Mouse (Mus musculus) spleen, adult 2 months (tissue): ENCODE measurements around the gene Serbp1. TPM values are rescaled to one million over a fixed set of nuclear protein-coding genes. Genes with fewer than 3 reads are reported as not detected.

Experiments used
- DNase-seq, 2 experiments: peaks; one replicate each; pipeline versions ENCODE4 v3.0.0 to v3.0.0-alpha.2; 2012 to 2021; ENCODE audit warnings: low spot score in 2 of 2, low read depth in 1 of 2
- H3K27ac ChIP-seq: fragments of 200-500 bp; 2 replicates; pipeline ENCODE4 v1.5.1; 2012; ENCODE audit warnings: low read length, inconsistent platforms; ENCODE audit not compliant: insufficient read depth
- H3K27me3 ChIP-seq: fragments of 200-500 bp; 2 replicates; pipeline ENCODE4 v1.6.1; 2012; ENCODE audit warnings: mild to moderate bottlenecking, moderate library complexity, low read length, inconsistent platforms; ENCODE audit not compliant: control insufficient read depth, insufficient read depth
- H3K36me3 ChIP-seq: fragments of 200-500 bp; 2 replicates; pipeline ENCODE4 v1.6.1; 2012; ENCODE audit warnings: mild to moderate bottlenecking, low read length, inconsistent platforms; ENCODE audit not compliant: control insufficient read depth, insufficient read depth
- H3K4me1 ChIP-seq: fragments of 200-500 bp; 2 replicates; pipeline ENCODE4 v1.6.1; 2011; ENCODE audit warnings: inconsistent platforms; ENCODE audit not compliant: control insufficient read depth, insufficient read depth, insufficient read length
- H3K4me3 ChIP-seq: fragments of 200-500 bp; 2 replicates; pipeline ENCODE4 v1.5.1; 2011; ENCODE audit warnings: mild to moderate bottlenecking, inconsistent platforms; ENCODE audit not compliant: insufficient read depth, insufficient read length; ENCODE audit errors: extremely low read depth
- CTCF ChIP-seq: fragments of 200-500 bp; IDR thresholded peaks from 2 replicates; pipeline ENCODE4 v1.5.1; 2011; ENCODE audit warnings: mild to moderate bottlenecking, inconsistent platforms; ENCODE audit not compliant: insufficient read depth, insufficient read length, insufficient replicate concordance; ENCODE audit errors: extremely low read depth
- POLR2A ChIP-seq: fragments of 200-500 bp; IDR thresholded peaks from 2 replicates; pipeline ENCODE4 v1.6.1; 2011; ENCODE audit warnings: low read depth, low read length, inconsistent platforms
- WGBS: fragments of 180-500 bp; shearing (Covaris S2); methylation state at CpG from one replicate; pipeline ENCODE4 v1.1.7; 2018; 5-methylcytosine and 5-hydroxymethylcytosine counted together
- polyA plus RNA-seq: library from polyadenylated mRNA; depleted of rRNA; stranded (reverse); fragments of >200 nt; gene quantifications from 2 replicates; pipeline ENCODE4 v1.2.3, GENCODE M21; 2012

Serbp1 gene
- polyA plus RNA-seq, 1 experiment: 55.9 TPM

GRCm38 (mm10) chr6:67230950-67231349 lies 7.0 kb upstream of the Serbp1 start:
- Histone ChIP-seq H3K27ac (no peak overlapping the region), H3K4me1 (no peaks in the 10 kb centered on the region), H3K4me3 (no peak overlapping the region), H3K27me3 (no peaks in the 10 kb centered on the region), H3K36me3 (no peaks in the 10 kb centered on the region)
- TF ChIP-seq POLR2A (no peak), CTCF (no peak)
- DNase-seq: no peak

- no peaks in the 10 kb centered on the region for H3K4me1 ChIP-seq
- DNase-seq: no peak
- no peaks in the 10 kb centered on the region for H3K36me3 ChIP-seq
- H3K4me3 ChIP-seq: no peak overlapping the region
- no peaks in the 10 kb centered on the region for H3K27me3 ChIP-seq
- no peak overlapping the region for H3K27ac ChIP-seq
- no peak for TF ChIP-seq POLR2A
- no peak for TF ChIP-seq CTCF
- WGBS: 78% methylated on average over 3 of the region's 3 CpGs
Observed at GRCm38 (mm10) chr6:67235649-67236048, 2.3 kb upstream of the Serbp1 start.

DNA sequence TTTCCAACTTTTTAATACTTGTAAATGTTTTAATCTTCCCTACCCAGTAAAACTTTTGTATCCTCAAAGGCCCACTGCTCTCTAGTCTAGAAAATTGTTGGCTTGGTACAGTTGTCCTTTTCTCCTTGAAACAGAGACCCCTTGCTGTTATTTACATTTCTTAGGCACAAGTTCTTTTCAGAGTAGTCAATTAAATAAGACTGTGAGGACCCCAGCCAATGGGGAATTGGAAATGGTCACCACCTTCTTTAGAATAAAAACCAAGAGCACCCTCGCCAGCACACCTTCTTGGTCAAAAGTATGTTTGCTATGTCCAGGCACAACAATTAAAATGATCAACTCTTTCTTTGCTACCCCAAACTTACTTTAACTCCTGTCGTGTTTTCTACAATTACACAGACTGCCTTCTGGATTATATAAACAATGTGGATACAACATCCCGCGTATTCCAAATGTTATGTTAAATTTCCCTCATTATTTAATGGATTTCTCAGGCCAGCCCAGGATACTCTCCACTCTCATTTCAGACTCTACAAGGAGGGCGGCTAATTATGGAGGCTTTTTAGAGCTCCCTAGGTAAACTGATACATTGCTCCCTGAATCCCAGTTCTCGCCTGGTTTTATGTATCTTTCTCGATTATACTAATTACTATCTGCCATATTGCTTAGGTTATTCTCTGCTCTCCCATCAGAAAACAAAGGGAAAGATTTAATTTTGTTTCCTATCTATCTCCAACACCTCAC lies 1.3 kb upstream of the Serbp1 start:
- TF ChIP-seq CTCF: no peak
- no peak for TF ChIP-seq POLR2A
- DNase-seq: no peak
- H3K36me3 ChIP-seq: no peaks in the 10 kb centered on the region
- no peak overlapping the region for H3K4me3 ChIP-seq
- no peaks in the 10 kb centered on the region for H3K4me1 ChIP-seq
- no peak overlapping the region for H3K27ac ChIP-seq
- H3K27me3 ChIP-seq: no peaks in the 10 kb centered on the region
- WGBS: 92% methylated on average over 7 of the region's 7 CpGs

DNA sequence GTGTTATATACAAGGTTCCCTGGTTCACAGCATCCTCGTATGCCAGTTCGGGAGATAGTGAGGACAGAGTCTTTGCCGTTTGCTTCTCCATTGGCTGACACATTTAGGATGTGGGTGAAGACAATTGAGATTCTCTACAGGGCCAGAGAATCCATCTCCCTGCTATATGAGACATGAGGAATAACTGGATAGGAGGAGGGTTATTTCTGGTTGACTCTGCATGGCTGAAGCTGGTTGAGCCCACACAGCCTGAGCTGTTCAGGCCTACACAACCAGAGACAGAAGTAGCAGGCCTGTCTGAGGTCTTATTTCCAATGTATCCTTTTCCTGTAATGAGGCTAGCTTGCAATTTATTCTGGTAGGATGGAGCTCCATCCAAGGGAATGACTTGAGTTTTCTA lies 3.3 kb downstream of the Serbp1 start:
- Histone ChIP-seq H3K27ac (no peak overlapping the region), H3K36me3 (no peaks in the 10 kb centered on the region), H3K4me3 (no peak overlapping the region), H3K4me1 (no peaks in the 10 kb centered on the region), H3K27me3 (no peaks in the 10 kb centered on the region)
- DNase-seq: no peak
- 97% methylated on average over 3 of the region's 3 CpGs for WGBS
- TF ChIP-seq POLR2A: no peak
- TF ChIP-seq CTCF: no peak

GRCm38 (mm10) chr6:67243765-67244420 lies 5.9 kb downstream of the Serbp1 start:
- no peaks in the 10 kb centered on the region for H3K4me1 ChIP-seq
- H3K27ac ChIP-seq: no peak overlapping the region
- H3K27me3 ChIP-seq: no peaks in the 10 kb centered on the region
- no peak overlapping the region for H3K4me3 ChIP-seq
- H3K36me3 ChIP-seq: no peaks in the 10 kb centered on the region
- no peak for TF ChIP-seq POLR2A
- no peak for TF ChIP-seq CTCF
- 89% methylated on average over 7 of the region's 7 CpGs for WGBS
- DNase-seq: no peak

DNA sequence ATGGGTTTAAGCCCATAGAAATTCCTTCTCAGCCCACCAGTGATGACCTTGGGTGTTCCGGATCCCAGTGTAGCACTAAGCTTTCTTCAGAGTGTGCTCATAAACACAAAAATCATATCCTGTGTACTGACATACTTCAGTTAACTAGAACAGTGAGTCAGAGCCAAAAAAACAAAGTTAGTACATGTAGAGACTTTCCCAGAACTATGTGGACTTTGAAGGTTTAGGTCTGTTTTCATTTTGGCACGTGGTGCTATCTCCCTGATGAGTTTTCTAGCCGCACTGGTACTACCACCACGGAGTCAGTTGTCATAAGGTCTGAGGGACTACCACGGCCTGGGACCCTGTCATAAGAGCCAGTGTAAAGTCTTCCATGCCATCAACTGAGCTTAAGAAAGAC lies 6.5 kb downstream of the Serbp1 start:
- no peak overlapping the region for H3K27ac ChIP-seq
- no peaks in the 10 kb centered on the region for H3K4me1 ChIP-seq
- H3K27me3 ChIP-seq: no peaks in the 10 kb centered on the region
- no peak overlapping the region for H3K4me3 ChIP-seq
- no peak for DNase-seq
- TF ChIP-seq CTCF (no peak), POLR2A (no peak)
- no peaks in the 10 kb centered on the region for H3K36me3 ChIP-seq
- WGBS: 86% methylated on average over 5 of the region's 5 CpGs

- TF ChIP-seq POLR2A (no peak), CTCF (no peak)
- DNase-seq: no peak
Observed at GRCm38 (mm10) chr6:67251095-67251494, 13.1 kb downstream of the Serbp1 start.

More at GRCm38 (mm10) chr6:67251095-67251494, 13.1 kb downstream of the Serbp1 start:
- H3K4me3 ChIP-seq: no peak overlapping the region
- H3K4me1 ChIP-seq: no peaks in the 10 kb centered on the region
- no peaks in the 10 kb centered on the region for H3K36me3 ChIP-seq
- 91% methylated on average over 4 of the region's 4 CpGs for WGBS
- no peaks in the 10 kb centered on the region for H3K27me3 ChIP-seq
- H3K27ac ChIP-seq: no peak overlapping the region
